Mouse (Mus musculus) MEL (cell line): ENCODE measurements around the gene Sbno2. TPM values are rescaled to one million over a fixed set of nuclear protein-coding genes. Genes with fewer than 3 reads are reported as not detected.

Experiments used
- DNase-seq: peaks from one replicate; pipeline ENCODE4 v3.0.0; 2011; ENCODE audit warnings: low read depth, low spot score
- H3K27ac ChIP-seq: 2 replicates; pipeline ENCODE4 v1.5.1; 2012; ENCODE audit warnings: low read depth, mild to moderate bottlenecking, control low read depth, low read length, moderate library complexity; ENCODE audit not compliant: control insufficient read depth
- H3K27me3 ChIP-seq, 2 experiments: fragments of 150-350 bp in 1 of 2; sonication (generic) in 1 of 2; 2 replicates each; pipeline ENCODE4 v1.6.1; 2012; ENCODE audit warnings: low read length in 2 of 2, mild to moderate bottlenecking in 2 of 2, improper control_type of control experiment in 1 of 2, moderate library complexity in 1 of 2; ENCODE audit not compliant: insufficient read depth in 2 of 2, control insufficient read depth in 1 of 2
- H3K36me3 ChIP-seq, 2 experiments: 2 replicates each; pipeline ENCODE4 v1.6.1; 2012 to 2014; ENCODE audit warnings: low read length in 2 of 2, improper control_type of control experiment in 1 of 2, inconsistent platforms in 1 of 2, mild to moderate bottlenecking in 1 of 2; ENCODE audit not compliant: insufficient read depth in 2 of 2, control insufficient read depth in 1 of 2
- H3K4me1 ChIP-seq, 2 experiments: fragments of 150-350 bp in 1 of 2; sonication (generic) in 1 of 2; 2 replicates each; pipeline ENCODE4 v1.6.1; 2012; ENCODE audit warnings: low read length in 2 of 2, improper control_type of control experiment in 1 of 2, mild to moderate bottlenecking in 1 of 2; ENCODE audit not compliant: insufficient read depth in 2 of 2, control insufficient read depth in 1 of 2
- H3K4me3 ChIP-seq, 2 experiments: fragments of 150-350 bp in 1 of 2; sonication (generic) in 1 of 2; 2 replicates each; pipeline ENCODE4 v1.5.1; 2012; ENCODE audit warnings: low read depth in 2 of 2, low read length in 2 of 2, mild to moderate bottlenecking in 2 of 2, moderate library complexity in 2 of 2, control low read depth in 1 of 2, improper control_type of control experiment in 1 of 2; ENCODE audit not compliant: control insufficient read depth in 1 of 2, insufficient read depth in 1 of 2
- H3K79me2 ChIP-seq: 2 replicates; pipeline ENCODE4 v1.6.1; 2012; ENCODE audit warnings: mild to moderate bottlenecking, low read length, moderate library complexity; ENCODE audit not compliant: control insufficient read depth, poor library complexity, insufficient read depth
- H3K9ac ChIP-seq: 2 replicates; pipeline ENCODE4 v1.6.1; 2012; ENCODE audit warnings: low read depth, mild to moderate bottlenecking, control low read depth, low read length, moderate library complexity; ENCODE audit not compliant: control insufficient read depth, poor library complexity, severe bottlenecking
- H3K9me3 ChIP-seq: fragments of 150-350 bp; sonication (generic); replicated peaks from 2 replicates; pipeline ENCODE4 v1.6.1; 2012; ENCODE audit warnings: mild to moderate bottlenecking, low read length, improper control_type of control experiment, moderate library complexity; ENCODE audit not compliant: insufficient read depth
- CHD1 ChIP-seq: IDR thresholded peaks from 2 replicates; pipeline ENCODE4 v1.6.1; 2012; ENCODE audit warnings: low read depth, mild to moderate bottlenecking, inconsistent platforms, low read length, improper control_type of control experiment
- ETS1 ChIP-seq: IDR thresholded peaks from 2 replicates; pipeline ENCODE4 v1.6.1; 2012; ENCODE audit warnings: low read depth, mild to moderate bottlenecking, inconsistent platforms, low read length, improper control_type of control experiment, moderate library complexity
- HCFC1 ChIP-seq: IDR thresholded peaks from 2 replicates; pipeline ENCODE4 v1.6.1; 2012; ENCODE audit warnings: low read depth, mild to moderate bottlenecking, inconsistent platforms, low read length, improper control_type of control experiment, moderate library complexity
- JUND ChIP-seq: IDR thresholded peaks from 2 replicates; pipeline ENCODE4 v1.6.1; 2011; ENCODE audit warnings: low read depth, mild to moderate bottlenecking, improper control_type of control experiment, low read length
- KAT2A ChIP-seq: conservative IDR thresholded peaks from 2 replicates; pipeline ENCODE4 v1.6.1; 2012; ENCODE audit warnings: low read depth, low read length, improper control_type of control experiment, inconsistent platforms
- MAZ ChIP-seq: IDR thresholded peaks from 2 replicates; pipeline ENCODE4 v1.6.1; 2012; ENCODE audit warnings: low read depth, mild to moderate bottlenecking, inconsistent platforms, low read length, improper control_type of control experiment
- MEF2A ChIP-seq: IDR thresholded peaks from 2 replicates; pipeline ENCODE4 v1.6.1; 2014; ENCODE audit warnings: low read depth, mild to moderate bottlenecking, inconsistent platforms, low read length, improper control_type of control experiment; ENCODE audit not compliant: poor library complexity, insufficient replicate concordance, severe bottlenecking; ENCODE audit errors: extremely low read depth
- MXI1 ChIP-seq: IDR thresholded peaks from 2 replicates; pipeline ENCODE4 v1.6.1; 2011; ENCODE audit warnings: mild to moderate bottlenecking, low read depth, low read length, improper control_type of control experiment
- MYB ChIP-seq: IDR thresholded peaks from 2 replicates; pipeline ENCODE4 v1.6.1; 2011; ENCODE audit warnings: mild to moderate bottlenecking, low read depth, low read length, improper control_type of control experiment
- POLR2A ChIP-seq, 2 experiments: IDR thresholded peaks; 2 replicates each; pipeline ENCODE4 v1.6.1; 2011 to 2012; ENCODE audit warnings: low read length in 2 of 2, mild to moderate bottlenecking in 2 of 2, control low read depth in 1 of 2, improper control_type of control experiment in 1 of 2, low read depth in 1 of 2, moderate library complexity in 1 of 2; ENCODE audit not compliant: control insufficient read depth in 1 of 2, insufficient read depth in 1 of 2, poor library complexity in 1 of 2
- POLR2AphosphoS2 ChIP-seq: IDR thresholded peaks from 2 replicates; pipeline ENCODE4 v1.6.1; 2011; ENCODE audit warnings: low read length, improper control_type of control experiment
- POLR2AphosphoS5 ChIP-seq: IDR thresholded peaks from 2 replicates; pipeline ENCODE4 v1.6.1; 2012; ENCODE audit warnings: low read depth, borderline replicate concordance, mild to moderate bottlenecking, inconsistent platforms, low read length, moderate library complexity, mixed read lengths
- RCOR1 ChIP-seq: IDR thresholded peaks from 2 replicates; pipeline ENCODE4 v1.6.1; 2012; ENCODE audit warnings: low read depth, mild to moderate bottlenecking, inconsistent platforms, low read length, improper control_type of control experiment
- SIN3A ChIP-seq: IDR thresholded peaks from 2 replicates; pipeline ENCODE4 v1.6.1; 2012; ENCODE audit warnings: low read length, improper control_type of control experiment, inconsistent platforms
- SMC3 ChIP-seq: IDR thresholded peaks from 2 replicates; pipeline ENCODE4 v1.6.1; 2011; ENCODE audit warnings: low read depth, low read length, improper control_type of control experiment
- TCF12 ChIP-seq: IDR thresholded peaks from 2 replicates; pipeline ENCODE4 v1.6.1; 2014; ENCODE audit warnings: low read depth, mild to moderate bottlenecking, inconsistent platforms, low read length, improper control_type of control experiment, moderate library complexity
- USF1 ChIP-seq: IDR thresholded peaks from 2 replicates; pipeline ENCODE4 v1.6.1; 2014; ENCODE audit warnings: low read depth, mild to moderate bottlenecking, inconsistent platforms, low read length, improper control_type of control experiment, moderate library complexity
- ZC3H11A ChIP-seq: IDR thresholded peaks from 2 replicates; pipeline ENCODE4 v1.6.1; 2012; ENCODE audit warnings: low read depth, mild to moderate bottlenecking, inconsistent platforms, low read length, improper control_type of control experiment
- ZKSCAN1 ChIP-seq: IDR thresholded peaks from 2 replicates; pipeline ENCODE4 v1.6.1; 2012; ENCODE audit warnings: low read depth, mild to moderate bottlenecking, inconsistent platforms, low read length, improper control_type of control experiment, moderate library complexity
- ZMIZ1 ChIP-seq: IDR thresholded peaks from 2 replicates; pipeline ENCODE4 v1.6.1; 2012; ENCODE audit warnings: low read depth, mild to moderate bottlenecking, inconsistent platforms, low read length, improper control_type of control experiment, moderate library complexity
- polyA plus RNA-seq, 2 experiments: library from polyadenylated mRNA; stranded (reverse) in 1 of 2; unstranded in 1 of 2; fragments of >175 nt in 1 of 2; fragments of >200 nt in 1 of 2; gene quantifications; 2 replicates each; pipeline versions ENCODE4 v1.2.1 to v1.2.4; 2012; ENCODE audit warnings: low replicate concordance in 2 of 2, low read depth in 1 of 2; ENCODE audit not compliant: insufficient read length in 2 of 2, insufficient read depth in 1 of 2, missing spikeins in 1 of 2
- total RNA-seq: library from RNA; depleted of rRNA; stranded (reverse); fragments of 300-350 nt; gene quantifications from 2 replicates; pipeline ENCODE4 v1.2.3, GENCODE M21; 2012

Gene Sbno2
- total and polyA plus RNA-seq, 3 experiments: 15.8 to 29.0 TPM; not detected in 1

DNA sequence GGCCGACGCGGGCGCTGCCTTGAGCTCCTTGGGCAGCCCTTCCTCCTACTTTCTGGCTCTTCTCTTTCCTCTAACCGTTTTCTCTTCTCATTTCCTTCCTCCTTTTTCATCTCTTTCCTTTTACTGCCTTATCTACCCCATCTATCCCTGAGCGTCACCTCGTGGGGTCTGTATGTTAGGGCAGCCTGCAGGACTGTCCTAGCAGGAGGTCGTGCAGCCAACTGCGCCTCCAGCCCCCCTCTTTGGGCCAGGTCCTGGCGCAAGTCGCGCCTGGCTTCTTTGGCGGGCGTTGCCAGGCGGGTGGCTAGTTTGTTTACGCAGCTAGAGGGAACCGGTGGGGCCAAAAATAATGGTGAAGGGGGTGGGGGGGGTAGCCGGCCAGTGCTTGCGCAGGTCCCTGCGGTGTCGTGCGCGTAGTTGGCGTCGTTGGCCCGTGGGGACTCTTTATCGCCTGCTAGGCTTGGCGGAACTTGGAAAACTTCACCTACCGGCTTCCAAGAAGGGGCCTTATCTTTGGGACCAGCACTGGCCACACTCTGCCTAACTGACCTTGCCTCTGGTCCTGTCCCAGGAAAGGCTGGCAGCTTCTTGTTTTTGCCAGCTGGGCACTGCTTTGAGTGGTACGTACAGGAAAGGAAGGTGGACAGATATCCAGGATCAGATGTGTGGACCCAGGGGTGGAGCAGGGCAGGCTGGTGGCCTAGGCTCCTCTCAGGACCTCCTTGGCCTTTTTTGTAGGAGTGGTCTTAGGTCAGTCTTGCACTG is 11.7 kb upstream of the Sbno2 start (continued):
- TF ChIP-seq POLR2AphosphoS5 (no peak), TCF12 (peak; percentile 57), RCOR1 (no peak)

DNA sequence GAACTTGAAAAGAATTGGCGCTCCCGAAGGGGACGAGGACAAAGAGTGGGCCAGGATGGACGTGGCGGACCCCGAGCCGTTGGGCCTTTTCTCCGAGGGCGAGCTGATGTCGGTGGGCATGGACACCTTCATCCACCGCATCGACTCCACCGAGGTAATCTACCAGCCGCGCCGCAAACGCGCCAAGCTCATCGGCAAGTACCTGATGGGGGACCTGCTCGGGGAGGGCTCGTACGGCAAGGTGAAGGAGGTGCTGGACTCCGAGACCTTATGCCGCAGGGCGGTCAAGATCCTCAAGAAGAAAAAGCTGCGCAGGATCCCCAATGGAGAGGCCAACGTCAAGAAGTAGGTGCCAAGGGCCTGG is 11.2 kb upstream of the Sbno2 start:
- peaks cover 62% of the 10 kb centered on the region for H3K79me2 ChIP-seq
- H3K36me3 ChIP-seq: peaks cover 2 to 17% of the 10 kb centered on the region in 2 experiments; a peak in 2 of 4 replicates
- peak overlapping the region; percentile 71 for H3K27ac ChIP-seq
- 0 out of 2 replicates have a peak, but pooled peaks have one; percentile 35 for TF ChIP-seq POLR2AphosphoS2
- TF ChIP-seq MAZ: no peak
- peak overlapping the region; percentile 69 to 84 for H3K4me3 ChIP-seq
- H3K9ac ChIP-seq: peak overlapping the region; percentile 98
- no peak for DNase-seq
- H3K9me3 ChIP-seq: no peaks in the 10 kb centered on the region
- no peaks in the 10 kb centered on the region for H3K27me3 ChIP-seq
- peaks cover 0 to 18% of the 10 kb centered on the region in 2 experiments; a peak in 3 of 4 replicates for H3K4me1 ChIP-seq

DNA sequence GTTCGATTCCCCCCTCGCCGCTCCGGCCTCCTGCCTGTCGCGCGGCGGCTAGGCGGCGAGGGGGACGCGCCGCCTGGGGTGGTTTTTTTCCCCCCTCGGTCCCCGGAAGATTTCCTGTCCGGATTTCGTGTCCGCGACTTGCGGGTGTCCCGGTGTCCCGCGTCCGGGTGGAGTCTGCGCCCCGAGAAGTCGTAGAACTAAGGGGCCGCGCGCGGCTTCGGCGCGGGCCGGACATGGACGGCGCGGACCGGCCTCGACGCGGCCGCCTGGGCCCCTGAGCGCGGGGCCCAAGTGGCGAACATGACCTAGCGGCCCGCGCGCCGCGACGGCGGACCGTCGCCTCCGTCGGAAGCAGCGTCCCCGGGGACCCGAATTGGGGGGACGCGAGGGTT is 10.6 kb upstream of the Sbno2 start:
- no peaks in the 10 kb centered on the region for H3K9me3 ChIP-seq
- H3K9ac ChIP-seq: peak overlapping the region; percentile 98
- H3K36me3 ChIP-seq: peaks cover 2 to 17% of the 10 kb centered on the region in 2 experiments; a peak in 2 of 4 replicates
- TF ChIP-seq SIN3A (peak; percentile 0; the same call in 1 of the 2 replicates), RCOR1 (no peak), CHD1 (peak; percentile 76; the same call in 1 of the 2 replicates), MXI1 (peak; percentile 29; the same call in 1 of the 2 replicates), MAZ (peak; percentile 46; the same call in 1 of the 2 replicates)
- H3K4me3 ChIP-seq: peak overlapping the region; percentile 69 to 84
- H3K27me3 ChIP-seq: no peaks in the 10 kb centered on the region
- H3K79me2 ChIP-seq: peaks cover 58% of the 10 kb centered on the region
- no peak for DNase-seq
- peak overlapping the region; percentile 71 for H3K27ac ChIP-seq
- peaks cover 0 to 18% of the 10 kb centered on the region in 2 experiments; a peak in 3 of 4 replicates for H3K4me1 ChIP-seq

DNA sequence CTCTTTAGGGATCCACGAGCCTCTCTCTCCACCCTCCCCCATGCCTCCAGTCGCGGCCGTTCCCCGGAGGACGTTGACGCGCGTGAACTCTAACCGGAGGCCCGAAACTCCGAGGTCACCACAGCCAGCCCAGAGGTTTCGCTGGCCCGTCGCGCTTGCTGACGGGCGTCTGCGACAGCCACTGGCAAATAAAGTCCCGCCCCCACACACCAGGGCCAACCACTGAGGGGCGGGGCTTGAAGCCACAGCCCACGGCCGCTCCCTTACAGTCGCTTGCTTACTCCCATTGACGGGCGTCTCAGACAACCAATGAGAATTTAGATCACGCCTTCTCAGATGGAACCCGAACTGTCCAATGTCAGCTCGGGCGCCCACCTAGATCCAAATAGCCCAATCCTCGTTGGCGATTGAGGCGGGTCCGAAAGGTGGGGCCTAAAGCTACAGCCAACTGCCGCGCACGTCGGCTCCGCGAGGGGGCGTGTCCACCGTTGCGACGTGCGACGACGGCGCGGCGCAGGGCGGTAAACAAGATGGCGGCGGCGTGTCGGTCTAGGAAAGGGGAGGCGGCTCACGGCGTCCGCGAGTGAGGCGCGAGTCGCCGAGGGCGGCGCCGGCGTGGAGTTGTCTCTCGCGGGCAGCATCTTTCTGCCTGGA is 10.0 kb upstream of the Sbno2 start, which contains the start of gene Stk11:
Stk11 (plus strand) TSS at position 514 of the 654 bp plus-strand sequence.
- Histone ChIP-seq H3K27ac (peak within 1 kb of the TSS; percentile 76), H3K27me3 (no peaks in the 10 kb centered on the region), H3K4me1 (peaks cover 0 to 19% of the 10 kb centered on the region in 2 experiments; a peak in 3 of 4 replicates), H3K9me3 (no peaks in the 10 kb centered on the region), H3K9ac (peak within 1 kb of the TSS; percentile 98), H3K4me3 (peak within 1 kb of the TSS; percentile 84), H3K36me3 (peaks cover 0 to 17% of the 10 kb centered on the region in 2 experiments; a peak in 2 of 4 replicates), H3K79me2 (peaks cover 53% of the 10 kb centered on the region)
- peak; percentile 100 for DNase-seq
- TF ChIP-seq ETS1 (peak; percentile 8; the same call in 1 of the 2 replicates), USF1 (peak; percentile 41; the same call in 1 of the 2 replicates), JUND (no peak), KAT2A (no peak; the same call in 1 of the 2 replicates), ZC3H11A (no peak), POLR2AphosphoS2 (peak; percentile 75; the same call in 1 of the 2 replicates), HCFC1 (peak; percentile 81), ZMIZ1 (peak; percentile 39; the same call in 1 of the 2 replicates), CHD1 (no peak), ZKSCAN1 (no peak), MYB (no peak), POLR2AphosphoS5 (no peak), POLR2A (IDR thresholded peaks at IDR 0.05; ENCODE audit: control insufficient read depth in 1 of 2, insufficient read depth in 1 of 2, low read depth in 1 of 2, low read length in 2 of 2, poor library complexity in 1 of 2) (peak; percentile 77 to 87), MEF2A (no peak), SMC3 (peak; percentile 13; the same call in 1 of the 2 replicates), RCOR1 (no peak)
